Mouse (Mus musculus): ENCODE results near the gene Olfr1209.

Gene Olfr1209

DNA sequence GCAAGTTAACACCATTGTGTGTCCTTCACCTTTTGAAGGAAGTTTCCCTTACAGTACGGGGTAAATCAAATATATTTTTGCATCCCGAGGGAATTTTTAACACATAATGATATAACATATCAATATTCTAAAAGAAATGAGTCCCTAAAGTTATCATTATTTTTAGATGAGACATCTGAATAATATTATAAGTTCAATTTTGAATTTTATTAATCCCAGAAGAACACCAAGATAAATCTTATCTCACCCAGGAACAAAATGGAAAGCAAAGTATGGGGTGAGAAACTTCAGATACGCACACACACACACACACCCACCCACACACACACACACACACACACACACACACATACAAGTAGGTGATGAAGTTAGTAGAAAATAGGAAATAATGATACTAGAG, at the start of gene Olfr1209:
TSS of gene Olfr1209 (minus strand) at position 101 of the 400 bp plus-strand sequence.
- no peak for DNase-seq (ENCODE audit: low spot score in 2 of 2)

DNA sequence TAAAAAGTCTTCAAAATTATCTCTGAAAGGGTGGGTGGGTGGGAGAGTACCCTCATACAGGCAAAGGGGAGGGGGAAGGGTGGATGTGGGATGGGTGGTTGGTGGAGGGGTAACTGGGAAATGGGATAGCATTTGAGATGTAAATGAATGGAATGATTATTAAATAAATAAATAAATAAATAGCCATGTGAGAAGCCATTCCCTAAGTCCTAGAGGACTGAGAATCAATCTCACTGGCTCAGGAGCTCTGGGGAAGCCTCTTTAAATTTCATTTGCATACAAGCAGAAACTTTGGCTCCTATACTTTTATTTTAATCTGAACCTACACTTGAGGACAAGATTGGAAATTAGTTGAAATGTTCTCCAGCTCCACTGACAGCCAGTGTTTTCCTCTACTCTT, 38.7 kb upstream of the Olfr1209 start, which contains the start of gene Olfr1212:
TSS of gene Olfr1212 (plus strand) at position 301 of the 400 bp plus-strand sequence.
- no peak for DNase-seq (ENCODE audit: low spot score in 2 of 2)

DNA sequence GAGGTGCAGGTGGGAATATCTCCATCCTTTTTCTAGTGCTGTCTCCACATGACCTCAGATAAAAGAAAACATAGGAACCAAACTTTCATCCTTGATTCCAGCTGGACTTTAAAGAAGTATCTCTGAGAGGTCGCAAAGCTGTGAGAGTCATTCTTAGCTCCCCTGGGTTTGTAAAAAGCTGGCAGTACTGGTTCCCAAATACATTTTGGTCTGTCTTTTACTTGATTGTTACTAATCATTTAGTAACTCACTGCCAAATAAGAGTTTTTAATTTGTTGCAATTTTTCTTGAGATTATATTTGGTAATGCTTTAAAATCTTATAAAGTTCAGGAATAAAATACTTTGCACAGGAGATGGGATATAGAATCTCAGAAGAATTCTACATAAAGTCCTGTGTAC, 23.1 kb upstream of the Olfr1209 start, which contains the start of gene Olfr1211:
TSS of gene Olfr1211 (minus strand) at position 101 of the 400 bp plus-strand sequence.
- DNase-seq (ENCODE audit: low spot score in 2 of 2): no peak

DNA sequence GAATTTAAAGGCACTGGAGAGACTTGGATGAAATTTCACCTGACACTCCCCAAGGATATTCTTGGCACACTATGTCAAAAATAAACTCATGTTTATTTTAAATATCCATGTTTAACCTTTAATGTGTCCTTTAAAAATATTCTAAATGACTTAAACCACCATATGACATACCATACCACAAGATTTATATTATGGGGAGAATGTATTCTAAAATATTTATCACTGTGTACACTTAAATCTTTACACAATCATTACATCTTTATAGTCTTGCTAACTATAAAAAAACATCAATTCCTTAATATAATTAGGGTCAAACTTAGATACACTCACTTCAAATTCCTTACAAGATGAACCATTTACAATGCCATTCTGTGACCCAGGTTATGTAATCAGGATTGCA, 12.7 kb downstream of the Olfr1209 start, which contains the start of gene Olfr1208:
TSS of gene Olfr1208 (minus strand) at position 101 of the 400 bp plus-strand sequence.
- no peak for DNase-seq (ENCODE audit: low spot score in 2 of 2)

DNA sequence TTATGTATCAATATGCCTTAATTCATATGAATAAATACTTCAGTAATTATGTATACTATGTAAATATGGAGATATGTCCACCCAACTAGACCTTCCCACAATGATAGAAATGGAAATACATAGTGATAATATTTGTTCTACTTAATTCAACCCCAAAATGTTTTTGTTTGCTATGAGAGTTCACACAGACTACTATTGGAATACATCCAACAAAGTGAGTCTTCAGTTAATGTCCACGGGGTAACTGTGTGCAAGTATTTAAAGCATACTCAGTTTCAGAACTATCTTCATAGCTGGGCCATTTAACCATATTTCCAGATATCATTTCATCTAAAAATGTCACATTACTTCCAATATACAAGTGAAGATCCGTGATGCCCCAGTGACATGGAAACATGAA, 52.0 kb downstream of the Olfr1209 start, which contains the start of gene Olfr1206:
TSS of gene Olfr1206 (plus strand) at position 301 of the 400 bp plus-strand sequence.
- no peak for DNase-seq (ENCODE audit: low spot score in 2 of 2)

Measured in urinary bladder, postnatal 36 days (tissue).